Mouse (Mus musculus): ENCODE measurements around the gene Tmbim4. TPM values are rescaled to one million over a fixed set of nuclear protein-coding genes. Genes with fewer than 3 reads are reported as not detected.

The Tmbim4 gene
- polyA plus RNA-seq, 1 experiment: 102 TPM

DNA sequence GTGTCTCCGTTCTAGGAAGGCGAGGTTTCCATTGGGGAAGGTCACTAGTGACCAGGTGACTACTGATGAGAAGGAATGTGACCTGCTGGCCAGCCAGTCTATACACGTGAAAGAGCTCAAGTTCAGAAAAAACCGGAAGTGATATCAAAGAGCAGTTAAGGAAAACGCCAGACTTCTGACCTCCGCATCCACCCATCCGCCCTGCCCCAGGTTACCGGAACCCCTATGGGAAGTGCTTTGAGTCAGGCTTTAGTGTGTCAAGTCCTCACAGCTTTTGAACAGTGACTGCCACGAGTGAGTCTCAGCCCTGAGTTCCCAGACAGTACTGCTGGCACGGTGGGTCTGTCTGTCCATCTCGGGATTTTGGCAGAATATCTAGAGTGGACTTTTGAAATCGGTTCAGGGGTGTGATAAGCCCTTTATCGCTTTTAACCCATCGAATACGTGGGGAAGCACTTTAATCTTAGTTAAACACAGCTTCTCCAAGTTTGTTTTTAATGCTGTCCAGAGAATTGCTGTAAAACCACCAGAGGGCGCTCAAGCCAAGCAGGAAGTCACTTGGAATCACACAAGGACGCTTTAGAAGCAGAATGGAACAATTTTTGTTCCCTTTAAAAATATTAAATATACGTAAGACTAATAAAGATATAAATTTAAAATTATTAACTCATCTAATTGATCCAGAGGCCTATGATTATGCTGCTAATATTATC, 32.4 kb downstream of the Tmbim4 start:
- peak; percentile 77 for TF ChIP-seq CTCF (IDR thresholded peaks at IDR 0.05; ENCODE audit: extremely low read depth, insufficient read depth, low read length)
- TF ChIP-seq POLR2A (IDR thresholded peaks at IDR 0.05; ENCODE audit: extremely low read depth, insufficient read depth, low read length): no peak
- no peak overlapping the region for H3K4me3 ChIP-seq (ENCODE audit: insufficient read depth, low read length)
- H3K27ac ChIP-seq (ENCODE audit: insufficient read depth, low read length): no peak overlapping the region
- H3K4me1 ChIP-seq (ENCODE audit: control insufficient read depth, insufficient read depth, low read length): no peaks in the 10 kb centered on the region

DNA sequence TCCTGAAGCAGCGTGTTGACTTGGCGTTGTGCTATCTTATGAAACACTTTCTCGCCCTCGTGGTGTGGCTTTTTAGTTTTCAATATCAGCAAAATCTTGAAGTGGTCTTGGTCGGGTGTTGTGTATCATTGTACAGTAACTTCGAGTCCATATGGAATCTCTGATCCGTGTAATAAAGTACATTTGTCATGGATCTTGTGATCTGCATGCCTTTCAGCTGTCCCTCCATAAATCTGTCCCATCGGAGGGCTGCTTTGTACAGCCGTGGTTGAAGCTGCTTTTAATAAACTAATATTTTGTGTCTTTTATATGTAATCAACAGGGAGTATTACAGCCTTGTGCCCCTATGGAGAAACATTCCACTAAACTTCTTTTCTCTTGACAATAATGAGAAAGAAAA, 35.5 kb downstream of the Tmbim4 start:
- Histone ChIP-seq H3K4me3 (ENCODE audit: insufficient read depth, low read length) (no peak overlapping the region), H3K4me1 (ENCODE audit: control insufficient read depth, insufficient read depth, low read length) (no peaks in the 10 kb centered on the region), H3K27ac (ENCODE audit: insufficient read depth, low read length) (no peak overlapping the region)
- TF ChIP-seq POLR2A (IDR thresholded peaks at IDR 0.05; ENCODE audit: extremely low read depth, insufficient read depth, low read length) (no peak), CTCF (IDR thresholded peaks at IDR 0.05; ENCODE audit: extremely low read depth, insufficient read depth, low read length) (no peak)

DNA sequence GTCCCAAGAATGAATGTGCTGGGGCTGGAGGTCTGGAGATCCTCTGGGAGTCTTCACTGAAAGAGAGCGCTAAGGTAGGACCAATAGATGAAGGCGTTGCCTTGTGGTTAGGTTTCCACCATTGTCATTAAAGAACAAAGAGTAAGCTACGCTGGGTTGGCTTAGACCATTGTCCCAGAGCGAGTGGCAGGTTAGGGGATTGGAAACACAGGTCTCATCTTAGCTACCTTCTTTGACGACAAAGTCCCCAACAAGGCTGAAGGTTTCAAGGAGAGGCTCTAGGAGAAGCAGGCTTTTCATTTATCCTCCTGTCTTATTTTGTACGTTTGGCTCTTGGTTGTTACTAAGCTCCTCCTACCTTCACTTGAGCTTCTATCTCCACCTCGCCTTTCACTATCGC, 36.9 kb downstream of the Tmbim4 start:
- Histone ChIP-seq H3K27ac (ENCODE audit: insufficient read depth, low read length) (no peak overlapping the region), H3K4me1 (ENCODE audit: control insufficient read depth, insufficient read depth, low read length) (no peaks in the 10 kb centered on the region), H3K4me3 (ENCODE audit: insufficient read depth, low read length) (no peak overlapping the region)
- TF ChIP-seq POLR2A (IDR thresholded peaks at IDR 0.05; ENCODE audit: extremely low read depth, insufficient read depth, low read length) (no peak), CTCF (IDR thresholded peaks at IDR 0.05; ENCODE audit: extremely low read depth, insufficient read depth, low read length) (no peak)

DNA sequence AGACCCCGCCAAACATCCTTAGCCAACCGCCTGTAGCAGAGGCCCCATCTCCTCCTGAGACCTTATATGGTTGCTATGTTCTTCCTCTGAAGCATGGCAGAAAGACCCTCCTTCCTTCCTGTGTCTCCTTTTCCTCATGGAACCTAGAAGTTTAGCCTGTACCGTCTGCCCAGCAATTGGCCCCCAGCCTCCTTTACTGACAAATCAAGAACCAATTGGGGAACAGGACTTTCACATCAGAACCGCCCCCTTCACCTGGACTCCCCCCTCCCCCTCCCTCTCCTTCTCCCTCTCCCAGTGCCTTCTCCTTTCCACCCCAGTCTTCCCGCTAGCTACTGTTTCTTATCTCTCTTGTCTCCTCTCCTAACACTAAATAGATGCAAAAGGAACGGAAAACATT, 38.1 kb downstream of the Tmbim4 start:
- H3K4me3 ChIP-seq (ENCODE audit: insufficient read depth, low read length): no peak overlapping the region
- H3K4me1 ChIP-seq (ENCODE audit: control insufficient read depth, insufficient read depth, low read length): no peaks in the 10 kb centered on the region
- no peak overlapping the region for H3K27ac ChIP-seq (ENCODE audit: insufficient read depth, low read length)
- TF ChIP-seq POLR2A (IDR thresholded peaks at IDR 0.05; ENCODE audit: extremely low read depth, insufficient read depth, low read length) (no peak), CTCF (IDR thresholded peaks at IDR 0.05; ENCODE audit: extremely low read depth, insufficient read depth, low read length) (no peak)

DNA sequence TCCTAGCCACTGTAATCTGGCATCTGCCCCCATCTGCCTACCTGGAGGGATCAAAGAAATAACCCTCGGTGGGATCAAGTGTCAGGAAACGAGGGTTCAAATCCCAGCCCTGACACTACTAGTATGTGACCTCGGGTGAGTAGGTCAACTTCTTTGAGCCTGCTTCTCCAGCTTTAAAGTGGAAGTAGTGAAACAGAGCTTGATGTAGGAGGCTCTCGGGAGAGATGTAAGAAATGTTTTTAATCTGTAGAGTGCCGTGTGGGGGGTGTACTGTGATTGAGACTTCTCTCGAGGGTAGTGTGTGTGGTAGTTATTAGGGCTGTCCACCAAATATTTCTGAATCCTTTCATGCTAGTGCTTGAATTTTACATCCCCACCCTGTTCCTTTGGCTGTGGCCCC, 41.0 kb downstream of the Tmbim4 start:
- Histone ChIP-seq H3K4me3 (ENCODE audit: insufficient read depth, low read length) (no peak overlapping the region), H3K27ac (ENCODE audit: insufficient read depth, low read length) (no peak overlapping the region), H3K4me1 (ENCODE audit: control insufficient read depth, insufficient read depth, low read length) (no peaks in the 10 kb centered on the region)
- TF ChIP-seq CTCF (IDR thresholded peaks at IDR 0.05; ENCODE audit: extremely low read depth, insufficient read depth, low read length) (no peak), POLR2A (IDR thresholded peaks at IDR 0.05; ENCODE audit: extremely low read depth, insufficient read depth, low read length) (no peak)

DNA sequence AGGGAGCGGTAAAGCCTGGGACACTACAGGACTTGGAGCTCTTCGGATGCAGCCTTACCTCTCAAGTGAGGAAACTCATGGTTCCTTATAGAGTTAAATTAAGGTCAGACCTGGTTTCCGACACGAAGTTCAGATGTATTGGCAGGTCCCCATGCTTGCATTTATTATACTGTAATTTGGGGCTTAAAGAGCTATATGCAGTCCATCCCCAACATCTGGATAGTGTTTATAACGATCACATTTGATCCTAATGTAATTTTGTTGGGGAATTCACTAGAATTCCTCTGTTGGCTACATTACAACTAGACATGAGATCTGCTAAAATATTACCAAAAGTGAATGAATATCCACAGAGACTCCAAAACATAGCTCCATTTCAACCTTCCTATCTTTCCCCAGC, 44.3 kb downstream of the Tmbim4 start:
- Histone ChIP-seq H3K4me3 (ENCODE audit: insufficient read depth, low read length) (no peak overlapping the region), H3K4me1 (ENCODE audit: control insufficient read depth, insufficient read depth, low read length) (no peaks in the 10 kb centered on the region), H3K27ac (ENCODE audit: insufficient read depth, low read length) (no peak overlapping the region)
- no peak for TF ChIP-seq CTCF (IDR thresholded peaks at IDR 0.05; ENCODE audit: extremely low read depth, insufficient read depth, low read length)
- TF ChIP-seq POLR2A (IDR thresholded peaks at IDR 0.05; ENCODE audit: extremely low read depth, insufficient read depth, low read length): no peak

DNA sequence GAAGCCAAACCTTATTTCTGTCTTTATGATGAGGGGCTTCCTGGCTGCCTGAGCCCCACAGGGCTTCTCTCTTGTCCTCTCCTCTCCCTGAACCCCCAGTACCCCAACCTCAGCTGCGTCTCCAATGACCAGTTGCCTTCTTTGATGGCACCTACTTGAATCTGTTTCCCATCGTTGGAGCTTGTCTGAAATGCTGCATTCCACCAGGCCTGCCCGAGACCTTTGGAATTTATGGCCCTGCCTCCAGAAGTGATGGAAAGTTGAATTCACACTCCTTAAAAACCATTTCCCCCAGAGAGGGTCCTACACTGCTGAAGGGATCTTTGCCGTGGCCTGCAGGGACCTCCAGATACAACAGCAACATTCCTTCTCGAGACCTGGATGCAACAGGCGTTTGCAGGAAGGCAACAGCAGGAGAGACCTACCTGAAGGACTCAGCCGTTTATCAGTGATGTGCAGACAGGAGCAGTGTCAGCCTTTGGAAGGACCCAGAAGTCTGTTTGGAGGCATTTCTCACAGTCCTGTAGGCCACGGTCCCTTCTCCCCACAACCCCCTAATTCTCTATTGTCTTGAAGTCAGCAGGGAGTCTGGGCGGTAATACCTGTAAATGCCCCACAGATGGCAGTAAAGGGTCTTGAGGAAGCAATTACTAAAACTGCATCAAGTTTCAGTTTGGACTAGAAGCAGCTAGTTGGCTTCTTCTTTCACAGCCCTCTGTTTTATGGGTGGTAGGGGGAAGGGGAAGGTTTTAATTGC, 45.8 kb downstream of the Tmbim4 start:
- H3K4me3 ChIP-seq (ENCODE audit: insufficient read depth, low read length): no peak overlapping the region
- no peak overlapping the region for H3K27ac ChIP-seq (ENCODE audit: insufficient read depth, low read length)
- H3K4me1 ChIP-seq (ENCODE audit: control insufficient read depth, insufficient read depth, low read length): no peaks in the 10 kb centered on the region
- no peak for TF ChIP-seq POLR2A (IDR thresholded peaks at IDR 0.05; ENCODE audit: extremely low read depth, insufficient read depth, low read length)
- peak; percentile 62 for TF ChIP-seq CTCF (IDR thresholded peaks at IDR 0.05; ENCODE audit: extremely low read depth, insufficient read depth, low read length)

DNA sequence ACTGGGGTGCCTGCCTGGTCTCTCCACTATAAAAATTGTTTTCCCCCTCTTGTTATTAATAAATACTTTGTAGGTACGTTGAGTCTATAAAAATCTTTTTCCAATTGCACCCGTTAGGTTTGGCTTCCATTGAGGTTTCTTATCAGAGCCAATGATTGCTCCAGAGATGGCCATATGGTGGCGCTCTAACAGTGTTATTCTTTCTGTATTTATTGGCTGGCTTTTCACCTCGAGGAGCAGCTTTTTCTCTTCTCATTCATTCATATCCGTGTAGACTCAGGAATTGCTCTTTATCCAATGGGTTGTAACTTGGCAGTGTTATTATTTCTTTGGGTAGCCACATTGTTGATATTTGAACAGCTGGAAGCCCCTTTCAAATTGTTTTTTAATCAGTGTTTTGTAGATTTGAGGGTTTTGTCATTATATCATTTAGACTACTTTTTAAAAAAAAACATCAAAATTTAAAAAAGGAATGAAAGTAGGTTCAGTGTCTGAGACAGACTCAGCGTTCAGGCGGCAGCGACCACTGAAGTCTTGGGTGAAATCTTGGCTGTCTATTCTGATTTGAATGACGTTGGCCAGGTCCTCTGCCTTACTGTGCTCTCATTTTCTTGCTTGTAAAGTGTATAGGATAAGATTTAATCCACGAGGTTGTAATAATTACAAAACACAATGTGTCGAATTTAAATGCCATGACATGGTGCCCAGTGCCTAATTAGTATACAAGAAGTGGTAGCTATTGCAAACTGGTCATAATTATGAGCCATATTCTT, 49.7 kb downstream of the Tmbim4 start:
- H3K4me3 ChIP-seq (ENCODE audit: insufficient read depth, low read length): no peak overlapping the region
- no peak for TF ChIP-seq POLR2A (IDR thresholded peaks at IDR 0.05; ENCODE audit: extremely low read depth, insufficient read depth, low read length)
- no peak for TF ChIP-seq CTCF (IDR thresholded peaks at IDR 0.05; ENCODE audit: extremely low read depth, insufficient read depth, low read length)
- H3K4me1 ChIP-seq (ENCODE audit: control insufficient read depth, insufficient read depth, low read length): no peaks in the 10 kb centered on the region
- H3K27ac ChIP-seq (ENCODE audit: insufficient read depth, low read length): no peak overlapping the region

DNA sequence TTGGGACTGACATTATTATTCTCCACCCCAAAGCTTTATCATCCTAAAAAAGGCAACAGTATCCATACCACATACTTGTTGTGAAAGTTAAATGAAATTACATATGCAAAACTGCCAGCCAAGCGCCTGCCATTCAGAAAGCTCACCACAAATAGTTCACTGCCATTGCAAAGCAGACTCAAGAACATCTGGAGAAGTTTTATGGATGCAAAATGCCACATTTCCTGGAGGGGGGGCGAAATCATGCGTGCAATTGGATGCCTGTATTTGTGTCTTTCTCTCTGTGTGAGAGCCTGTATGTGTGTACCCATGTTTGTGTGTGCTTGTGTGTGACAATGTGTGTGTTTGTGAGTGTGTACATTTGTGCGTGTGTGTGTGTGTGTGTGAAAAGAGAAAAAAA, 50.4 kb downstream of the Tmbim4 start:
- Histone ChIP-seq H3K4me3 (ENCODE audit: insufficient read depth, low read length) (no peak overlapping the region), H3K4me1 (ENCODE audit: control insufficient read depth, insufficient read depth, low read length) (no peaks in the 10 kb centered on the region), H3K27ac (ENCODE audit: insufficient read depth, low read length) (no peak overlapping the region)
- TF ChIP-seq POLR2A (IDR thresholded peaks at IDR 0.05; ENCODE audit: extremely low read depth, insufficient read depth, low read length) (no peak), CTCF (IDR thresholded peaks at IDR 0.05; ENCODE audit: extremely low read depth, insufficient read depth, low read length) (no peak)

All from cortical plate, adult 2 months (tissue).